Mouse (Mus musculus) small intestine, adult 2 months (tissue): ENCODE results near the gene Bola2.

Experiments
- CTCF ChIP-seq: fragments of 200-500 bp; IDR thresholded peaks from 2 replicates; pipeline ENCODE4 v1.5.1; 2012; ENCODE audit warnings: low read depth, mild to moderate bottlenecking, control low read depth, inconsistent platforms, low read length, moderate library complexity, mixed read lengths; ENCODE audit not compliant: insufficient replicate concordance, insufficient read length; ENCODE audit errors: extremely low read depth
- POLR2A ChIP-seq: fragments of 200-500 bp; IDR thresholded peaks from 2 replicates; pipeline ENCODE4 v1.6.1; 2012; ENCODE audit warnings: low read depth, mild to moderate bottlenecking, control low read depth, inconsistent platforms, low read length, moderate library complexity

- TF ChIP-seq CTCF (no peak), POLR2A (no peak)
These were observed 44.3 kb upstream of the Bola2 start for GRCm38 (mm10) chr7:126650852-126651251.
